Mouse (Mus musculus): ENCODE data around the gene Fmnl2. TPM values are rescaled to one million over a fixed set of nuclear protein-coding genes. Genes with fewer than 3 reads are reported as not detected.

Fmnl2 gene
- polyA plus RNA-seq, 1 experiment: not detected

DNA sequence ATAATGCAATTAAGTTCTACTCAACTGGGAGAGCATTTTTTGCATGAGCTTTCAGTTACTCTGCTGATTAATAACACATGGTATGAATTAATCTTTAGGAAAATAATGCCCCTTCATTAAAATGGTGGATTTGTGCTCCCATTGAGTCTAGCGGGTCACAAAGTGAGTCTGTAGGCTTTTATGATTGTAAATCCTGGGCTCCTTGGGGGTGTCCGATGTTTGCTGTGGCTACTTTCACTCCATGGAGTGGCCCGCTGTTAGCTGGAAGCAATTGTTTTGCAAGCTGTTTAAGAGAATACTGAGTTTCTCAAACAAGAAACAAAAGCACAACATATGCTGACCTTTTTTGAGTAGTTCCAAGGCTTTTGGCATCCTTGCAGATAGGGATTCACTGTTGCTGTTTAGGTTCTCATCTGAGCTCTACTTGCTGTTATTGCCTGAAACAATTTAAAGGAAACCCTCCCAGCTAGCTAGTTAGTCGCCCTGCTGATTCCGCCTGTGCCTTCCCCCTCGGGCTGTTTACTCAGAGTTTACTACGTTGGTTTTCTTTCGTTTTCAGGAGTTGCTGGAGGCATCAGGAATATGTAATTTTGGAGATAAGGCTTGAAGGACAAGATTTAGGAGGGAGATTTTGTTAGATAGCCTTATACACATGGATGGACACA is 2.6 kb downstream of the Fmnl2 start:
- no peak for TF ChIP-seq GATA1 (IDR thresholded peaks at IDR 0.05; ENCODE audit: low read length)
- TF ChIP-seq TAL1 (IDR thresholded peaks at IDR 0.05; ENCODE audit: low read length): no peak
- no peaks in the 10 kb centered on the region for H3K9me3 ChIP-seq (ENCODE audit: control insufficient read depth, low read length)
- peaks cover 41% of the 10 kb centered on the region for H3K27me3 ChIP-seq (ENCODE audit: control insufficient read depth)
- no peaks in the 10 kb centered on the region for H3K36me3 ChIP-seq (ENCODE audit: control insufficient read depth)
- no peak overlapping the region for H3K4me3 ChIP-seq (replicated peaks)
- H3K4me1 ChIP-seq (ENCODE audit: control insufficient read depth): no peaks in the 10 kb centered on the region

GRCm38 (mm10) chr2:52862046-52862759 is 4.5 kb downstream of the Fmnl2 start:
- Histone ChIP-seq H3K27me3 (ENCODE audit: control insufficient read depth) (peaks cover 30% of the 10 kb centered on the region), H3K4me1 (ENCODE audit: control insufficient read depth) (no peaks in the 10 kb centered on the region), H3K36me3 (ENCODE audit: control insufficient read depth) (no peaks in the 10 kb centered on the region), H3K9me3 (ENCODE audit: control insufficient read depth, low read length) (no peaks in the 10 kb centered on the region), H3K4me3 (replicated peaks) (no peak overlapping the region)
- TF ChIP-seq TAL1 (IDR thresholded peaks at IDR 0.05; ENCODE audit: low read length): no peak
- TF ChIP-seq GATA1 (IDR thresholded peaks at IDR 0.05; ENCODE audit: low read length): no peak

GRCm38 (mm10) chr2:52862760-52863124 is 5.1 kb downstream of the Fmnl2 start:
- Histone ChIP-seq H3K9me3 (ENCODE audit: control insufficient read depth, low read length) (no peaks in the 10 kb centered on the region), H3K36me3 (ENCODE audit: control insufficient read depth) (no peaks in the 10 kb centered on the region), H3K27me3 (ENCODE audit: control insufficient read depth) (peaks cover 25% of the 10 kb centered on the region), H3K4me1 (ENCODE audit: control insufficient read depth) (no peaks in the 10 kb centered on the region), H3K4me3 (replicated peaks) (no peak overlapping the region)
- TF ChIP-seq GATA1 (IDR thresholded peaks at IDR 0.05; ENCODE audit: low read length) (no peak), TAL1 (IDR thresholded peaks at IDR 0.05; ENCODE audit: low read length) (no peak)

DNA sequence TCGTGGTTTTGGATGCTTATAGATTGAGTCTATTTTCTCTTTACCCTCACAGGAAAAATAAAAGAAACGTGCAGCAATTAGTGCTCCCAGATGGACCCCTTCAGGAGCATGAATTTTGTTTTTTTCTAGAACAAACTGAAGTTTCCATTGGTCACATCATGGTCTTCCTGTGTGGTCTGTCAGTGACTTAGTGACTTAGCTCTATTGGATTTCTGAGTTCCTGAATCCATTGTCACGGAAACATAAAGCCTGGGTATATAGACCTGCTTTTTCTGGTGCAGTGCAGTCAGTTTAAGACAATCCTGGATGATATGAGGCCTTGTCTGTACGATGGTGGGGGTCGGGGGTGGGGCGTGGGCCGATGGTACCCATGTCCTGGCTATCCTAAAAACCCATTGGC is 7.0 kb downstream of the Fmnl2 start:
- no peak overlapping the region for H3K4me3 ChIP-seq (replicated peaks)
- TF ChIP-seq GATA1 (IDR thresholded peaks at IDR 0.05; ENCODE audit: low read length) (no peak), TAL1 (IDR thresholded peaks at IDR 0.05; ENCODE audit: low read length) (no peak)
- H3K4me1 ChIP-seq (ENCODE audit: control insufficient read depth): no peaks in the 10 kb centered on the region
- peaks cover 6% of the 10 kb centered on the region for H3K27me3 ChIP-seq (ENCODE audit: control insufficient read depth)
- H3K36me3 ChIP-seq (ENCODE audit: control insufficient read depth): no peaks in the 10 kb centered on the region
- no peaks in the 10 kb centered on the region for H3K9me3 ChIP-seq (ENCODE audit: control insufficient read depth, low read length)

DNA sequence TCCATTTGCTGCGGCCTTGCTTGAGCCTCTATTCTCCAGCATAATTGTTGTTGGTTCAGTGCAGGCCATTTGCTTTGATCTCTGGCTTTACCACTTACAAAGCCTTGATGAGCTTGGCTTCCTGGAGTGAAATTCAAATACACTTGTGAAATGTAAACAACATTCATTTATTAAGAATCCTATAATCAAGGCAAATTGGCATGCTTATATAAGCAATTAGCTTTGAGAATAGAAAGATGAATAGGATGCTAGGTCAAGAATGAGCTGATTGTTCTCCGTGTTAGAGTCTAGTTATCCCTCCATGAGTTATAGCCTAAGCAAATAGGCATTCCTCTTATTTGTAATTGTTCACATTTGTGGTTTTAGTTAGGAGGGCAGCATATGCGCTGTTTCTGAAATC is 8.5 kb downstream of the Fmnl2 start:
- H3K4me3 ChIP-seq (replicated peaks): no peak overlapping the region
- no peaks in the 10 kb centered on the region for H3K36me3 ChIP-seq (ENCODE audit: control insufficient read depth)
- no peaks in the 10 kb centered on the region for H3K4me1 ChIP-seq (ENCODE audit: control insufficient read depth)
- no peak for TF ChIP-seq TAL1 (IDR thresholded peaks at IDR 0.05; ENCODE audit: low read length)
- TF ChIP-seq GATA1 (IDR thresholded peaks at IDR 0.05; ENCODE audit: low read length): no peak
- no peaks in the 10 kb centered on the region for H3K27me3 ChIP-seq (ENCODE audit: control insufficient read depth)
- no peaks in the 10 kb centered on the region for H3K9me3 ChIP-seq (ENCODE audit: control insufficient read depth, low read length)

GRCm38 (mm10) chr2:52867781-52868180 is 10.1 kb downstream of the Fmnl2 start:
- Histone ChIP-seq H3K36me3 (ENCODE audit: control insufficient read depth) (no peaks in the 10 kb centered on the region), H3K9me3 (ENCODE audit: control insufficient read depth, low read length) (no peaks in the 10 kb centered on the region), H3K27me3 (ENCODE audit: control insufficient read depth) (no peaks in the 10 kb centered on the region), H3K4me3 (replicated peaks) (no peak overlapping the region), H3K4me1 (ENCODE audit: control insufficient read depth) (no peaks in the 10 kb centered on the region)
- TF ChIP-seq TAL1 (IDR thresholded peaks at IDR 0.05; ENCODE audit: low read length) (no peak), GATA1 (IDR thresholded peaks at IDR 0.05; ENCODE audit: low read length) (no peak)

DNA sequence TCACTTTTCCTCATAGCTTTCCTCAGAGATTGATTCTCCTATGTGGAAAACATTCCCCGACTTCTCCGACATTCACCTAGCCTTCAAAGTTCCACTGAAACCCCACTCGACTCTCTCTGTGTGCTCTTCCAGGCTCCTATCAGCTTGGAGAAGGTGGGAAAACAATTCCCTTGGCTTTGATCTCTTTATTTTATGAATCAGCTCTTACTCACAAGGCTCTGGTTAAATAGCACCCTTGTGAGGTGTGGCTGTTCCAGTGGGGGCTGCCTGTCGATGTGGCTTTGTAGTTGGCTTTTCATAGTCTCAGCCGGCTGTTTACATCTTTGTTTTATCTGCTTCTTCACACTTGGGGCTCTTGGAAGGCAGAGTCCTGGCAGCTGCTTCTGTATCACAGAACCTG is 10.5 kb downstream of the Fmnl2 start:
- H3K4me1 ChIP-seq (ENCODE audit: control insufficient read depth): no peaks in the 10 kb centered on the region
- H3K9me3 ChIP-seq (ENCODE audit: control insufficient read depth, low read length): no peaks in the 10 kb centered on the region
- H3K36me3 ChIP-seq (ENCODE audit: control insufficient read depth): no peaks in the 10 kb centered on the region
- H3K27me3 ChIP-seq (ENCODE audit: control insufficient read depth): no peaks in the 10 kb centered on the region
- no peak overlapping the region for H3K4me3 ChIP-seq (replicated peaks)
- TF ChIP-seq GATA1 (IDR thresholded peaks at IDR 0.05; ENCODE audit: low read length) (no peak), TAL1 (IDR thresholded peaks at IDR 0.05; ENCODE audit: low read length) (no peak)

DNA sequence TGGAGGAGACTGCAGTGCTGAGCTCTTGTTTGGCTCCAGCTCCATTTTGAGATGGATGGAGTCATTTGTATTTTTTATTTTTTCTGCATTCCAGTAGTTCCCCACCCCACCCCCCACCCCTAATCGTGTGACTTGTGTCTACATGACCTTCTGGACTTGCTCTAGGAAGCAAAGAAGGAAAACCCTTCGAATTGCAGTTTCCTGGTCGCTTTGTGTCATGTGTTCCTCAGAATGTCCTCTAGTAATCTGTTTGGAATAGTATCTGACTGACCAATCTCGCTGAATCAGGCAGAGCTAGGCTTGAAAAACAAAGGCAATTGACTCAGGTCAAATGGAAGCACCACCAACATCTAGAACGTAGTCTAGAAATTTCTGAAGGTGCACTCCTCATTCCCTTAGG is 15.0 kb downstream of the Fmnl2 start:
- no peaks in the 10 kb centered on the region for H3K9me3 ChIP-seq (ENCODE audit: control insufficient read depth, low read length)
- H3K27me3 ChIP-seq (ENCODE audit: control insufficient read depth): no peaks in the 10 kb centered on the region
- H3K4me3 ChIP-seq (replicated peaks): no peak overlapping the region
- no peaks in the 10 kb centered on the region for H3K36me3 ChIP-seq (ENCODE audit: control insufficient read depth)
- no peaks in the 10 kb centered on the region for H3K4me1 ChIP-seq (ENCODE audit: control insufficient read depth)
- TF ChIP-seq TAL1 (IDR thresholded peaks at IDR 0.05; ENCODE audit: low read length) (no peak), GATA1 (IDR thresholded peaks at IDR 0.05; ENCODE audit: low read length) (no peak)

GRCm38 (mm10) chr2:52873276-52874063 is 15.8 kb downstream of the Fmnl2 start:
- TF ChIP-seq GATA1 (IDR thresholded peaks at IDR 0.05; ENCODE audit: low read length): no peak
- TF ChIP-seq TAL1 (IDR thresholded peaks at IDR 0.05; ENCODE audit: low read length): no peak
- Histone ChIP-seq H3K27me3 (ENCODE audit: control insufficient read depth) (no peaks in the 10 kb centered on the region), H3K4me3 (replicated peaks) (no peak overlapping the region), H3K36me3 (ENCODE audit: control insufficient read depth) (no peaks in the 10 kb centered on the region), H3K9me3 (ENCODE audit: control insufficient read depth, low read length) (no peaks in the 10 kb centered on the region), H3K4me1 (ENCODE audit: control insufficient read depth) (no peaks in the 10 kb centered on the region)
